Comparison of ENCODE assay signal across 10 mouse cellular contexts in genomic region chr3:108570813-108571212, GRCm38 (mm10). TPM values are rescaled to one million over a fixed set of nuclear protein-coding genes. Genes with fewer than 3 reads are reported as not detected.
A peak's percentile ranks its signal among the peaks of the same experiment; 100 is the strongest.
DNase-seq lines count a peak whose midpoint lies in the region; ATAC-seq and TF ChIP-seq lines count a peak whose summit lies in the region.
"Had no signal": no experiment of that assay in that cellular context is flagged by ENCODE, and none has a peak within 500 bp of the region (broad histone marks: within the 10 kb centered on the region; RNA-seq: fewer than 3 reads in every experiment).

No protein-coding gene starts in this region.

- ATAC-seq in erythroblast, adult 5-6 weeks (replicated peaks; ENCODE audit: low FRiP score, poor library complexity, severe bottlenecking), result no peak
- ATAC-seq in liver, embryonic 11.5 days (replicated peaks; ENCODE audit: low FRiP score), result no peak
- no peak; the same call in 1 of the 2 replicates for ATAC-seq in hindbrain, postnatal 0 days
- no peak for ATAC-seq in midbrain, embryonic 13.5 days

- no peak overlapping the region for H3K9ac ChIP-seq in liver, embryonic 11.5 days (ENCODE audit: low read depth, low read length)
- H3K9ac ChIP-seq in hindbrain, postnatal 0 days (replicated peaks; ENCODE audit: low read length), result no peak overlapping the region
- no peak overlapping the region for H3K9ac ChIP-seq in midbrain, embryonic 13.5 days (replicated peaks)

- no peaks in the 10 kb centered on the region for H3K9me3 ChIP-seq in erythroblast, embryonic 14.5 days (ENCODE audit: control insufficient read depth, low read length)
- no peaks in the 10 kb centered on the region for H3K9me3 ChIP-seq in liver, embryonic 11.5 days (ENCODE audit: control insufficient read depth, low read length)
- no peaks in the 10 kb centered on the region for H3K9me3 ChIP-seq in hindbrain, postnatal 0 days (ENCODE audit: low read length)
- H3K9me3 ChIP-seq in midbrain, embryonic 13.5 days, result no peaks in the 10 kb centered on the region

- no peaks in the 10 kb centered on the region for H3K36me3 ChIP-seq in erythroblast, embryonic 14.5 days (ENCODE audit: control insufficient read depth)
- H3K36me3 ChIP-seq in liver, embryonic 11.5 days (ENCODE audit: control insufficient read depth, insufficient read depth, low read length), result no peaks in the 10 kb centered on the region
- no peaks in the 10 kb centered on the region for H3K36me3 ChIP-seq in hindbrain, postnatal 0 days (ENCODE audit: insufficient read depth, low read length)
- H3K36me3 ChIP-seq in midbrain, embryonic 13.5 days, result no peaks in the 10 kb centered on the region

- no peak for TF ChIP-seq CTCF in hindbrain, postnatal 0 days (IDR thresholded peaks at IDR 0.05; ENCODE audit: low read depth)

- intact Hi-C loops in left cerebral cortex, postnatal 25 days (cut with DNase I), result no loop called here

- H3K27ac ChIP-seq in liver, embryonic 11.5 days (ENCODE audit: low read depth, low read length), result no peak overlapping the region
- H3K27ac ChIP-seq in hindbrain, postnatal 0 days, result no peak overlapping the region
- peak overlapping the region; percentile 55; the same call in 1 of the 2 replicates for H3K27ac ChIP-seq in midbrain, embryonic 13.5 days

- no peak for DNase-seq in liver, embryonic 11.5 days (ENCODE audit: low spot score)
- no peak for DNase-seq in liver
- DNase-seq in hindbrain, postnatal 0 days (ENCODE audit: low spot score), result no peak
- no peak for DNase-seq in left cerebral cortex, postnatal 25 days (ENCODE audit: low spot score in 2 of 2)
- no peak for DNase-seq in layer of hippocampus, postnatal 10 days (ENCODE audit: low spot score in 2 of 2)

- H3K4me1 ChIP-seq in erythroblast, embryonic 14.5 days (ENCODE audit: control insufficient read depth), result peaks cover 25% of the 10 kb centered on the region
- H3K4me1 ChIP-seq in liver, embryonic 11.5 days (replicated peaks; ENCODE audit: control insufficient read depth, insufficient read depth, low read length), result peaks cover 5% of the 10 kb centered on the region
- no peaks in the 10 kb centered on the region for H3K4me1 ChIP-seq in hindbrain, postnatal 0 days (ENCODE audit: insufficient read depth, low read length)
- peaks cover 43% of the 10 kb centered on the region for H3K4me1 ChIP-seq in midbrain, embryonic 13.5 days (replicated peaks)

- H3K27me3 ChIP-seq in erythroblast, embryonic 14.5 days (ENCODE audit: control insufficient read depth), result peaks cover 17% of the 10 kb centered on the region
- 0 out of 2 replicates have a peak, but pooled peaks cover 2% of the 10 kb centered on the region for H3K27me3 ChIP-seq in liver, embryonic 11.5 days (replicated peaks; ENCODE audit: control insufficient read depth, insufficient read depth, low read length)
- no peaks in the 10 kb centered on the region for H3K27me3 ChIP-seq in hindbrain, postnatal 0 days (ENCODE audit: insufficient read depth, low read length)
- H3K27me3 ChIP-seq in midbrain, embryonic 13.5 days, result no peaks in the 10 kb centered on the region

- H3K4me2 ChIP-seq in liver, embryonic 11.5 days, result peak overlapping the region; percentile 92
- H3K4me2 ChIP-seq in hindbrain, postnatal 0 days (ENCODE audit: low read depth, low read length), result peak overlapping the region; percentile 78
- H3K4me2 ChIP-seq in midbrain, embryonic 13.5 days (replicated peaks), result peak overlapping the region; percentile 70

- H3K4me3 ChIP-seq in erythroblast, embryonic 14.5 days (replicated peaks), result peak overlapping the region; percentile 93
- H3K4me3 ChIP-seq in liver, embryonic 11.5 days (ENCODE audit: low read depth, low read length), result peak overlapping the region; percentile 80
- H3K4me3 ChIP-seq in hindbrain, postnatal 0 days (ENCODE audit: low read length), result no peak overlapping the region
- peak overlapping the region; percentile 65; the same call in 1 of the 2 replicates for H3K4me3 ChIP-seq in midbrain, embryonic 13.5 days (replicated peaks)

- 83% methylated on average over 14 of the region's 14 CpGs for WGBS in liver, embryonic 11.5 days
- WGBS in hindbrain, postnatal 0 days, result 89% methylated on average over 14 of the region's 14 CpGs
- 87% methylated on average over 14 of the region's 14 CpGs for WGBS in midbrain, embryonic 13.5 days

RNA-seq across cellular contexts. Expression of gene Taf13, which starts 0.7 kb away (rescaled TPM):
- polyA plus RNA-seq in erythroblast, embryonic 14.5 days (2012), result 0.03 TPM in 1 of 2 replicates, not detected in the other
- 2.9 and 3.5 TPM in 2 replicates for total RNA-seq in erythroblast, adult 5-6 weeks (2015; ENCODE audit: low replicate concordance)
- 4.7 and 14.1 TPM in 2 replicates for total RNA-seq in erythroblast, adult 5-6 weeks (2017; ENCODE audit: low replicate concordance)
- polyA plus RNA-seq in liver, embryonic 11.5 days (2014; fragmentation: Nextera tagmentation; extraction: Ambion mirVana), result 21.7 and 23.2 TPM in 2 replicates
- 7.7 and 12.4 TPM in 2 replicates for total RNA-seq in hindbrain, postnatal 0 days (2014; rRNA removed)
- polyA plus RNA-seq in hindbrain, postnatal 0 days (2015; fragmentation: Nextera tagmentation; extraction: Ambion mirVana), result 38.9 and 46.7 TPM in 2 replicates
- 68.8 and 82.1 TPM in 2 replicates for polyA plus RNA-seq in midbrain, embryonic 13.5 days (2015; fragmentation: Nextera tagmentation; extraction: Ambion mirVana)
- total RNA-seq in left cerebral cortex, postnatal 25 days (2021), result 10 to 100 TPM; 34.9 to 35.4 TPM
- 10 to 100 TPM; 33.1 to 33.2 TPM for total RNA-seq in layer of hippocampus, postnatal 10 days (2021)

RNA-seq across cellular contexts. Expression of gene Tmem167b, which starts 8.5 kb away (rescaled TPM):
- polyA plus RNA-seq in erythroblast, embryonic 14.5 days (2012), result 0.21 and 0.23 TPM in 2 replicates
- total RNA-seq in erythroblast, adult 5-6 weeks (2015; ENCODE audit: low replicate concordance), result 3.8 and 4.8 TPM in 2 replicates
- 18.3 and 21.7 TPM in 2 replicates for total RNA-seq in erythroblast, adult 5-6 weeks (2017; ENCODE audit: low replicate concordance)
- polyA plus RNA-seq in liver, embryonic 11.5 days (2014; fragmentation: Nextera tagmentation; extraction: Ambion mirVana), result 23.0 and 27.7 TPM in 2 replicates
- 31.9 and 38.9 TPM in 2 replicates for total RNA-seq in hindbrain, postnatal 0 days (2014; rRNA removed)
- 38.9 and 41.4 TPM in 2 replicates for polyA plus RNA-seq in hindbrain, postnatal 0 days (2015; fragmentation: Nextera tagmentation; extraction: Ambion mirVana)
- polyA plus RNA-seq in midbrain, embryonic 13.5 days (2015; fragmentation: Nextera tagmentation; extraction: Ambion mirVana), result 66.4 and 67.6 TPM in 2 replicates
- total RNA-seq in left cerebral cortex, postnatal 25 days (2021), result 10 to 100 TPM; 42.5 to 44.7 TPM
- total RNA-seq in layer of hippocampus, postnatal 10 days (2021), result 10 to 100 TPM; 43.3 to 43.8 TPM

RNA-seq across cellular contexts. Expression of gene Wdr47, which starts 20.3 kb away (rescaled TPM):
- 0.09 and 0.11 TPM in 2 replicates for polyA plus RNA-seq in erythroblast, embryonic 14.5 days (2012)
- total RNA-seq in erythroblast, adult 5-6 weeks (2015; ENCODE audit: low replicate concordance), result 2.5 and 3.3 TPM in 2 replicates
- total RNA-seq in erythroblast, adult 5-6 weeks (2017; ENCODE audit: low replicate concordance), result 2.0 and 2.6 TPM in 2 replicates
- 3.8 and 4.5 TPM in 2 replicates for polyA plus RNA-seq in liver, embryonic 11.5 days (2014; fragmentation: Nextera tagmentation; extraction: Ambion mirVana)
- total RNA-seq in hindbrain, postnatal 0 days (2014; rRNA removed), result 64.7 and 65.9 TPM in 2 replicates
- 65.9 and 70.5 TPM in 2 replicates for polyA plus RNA-seq in hindbrain, postnatal 0 days (2015; fragmentation: Nextera tagmentation; extraction: Ambion mirVana)
- 95.9 and 98.5 TPM in 2 replicates for polyA plus RNA-seq in midbrain, embryonic 13.5 days (2015; fragmentation: Nextera tagmentation; extraction: Ambion mirVana)
- total RNA-seq in left cerebral cortex, postnatal 25 days (2021), result 100 to 1,000 TPM; 127 to 137 TPM
- total RNA-seq in layer of hippocampus, postnatal 10 days (2021), result 100 to 1,000 TPM; 130 to 141 TPM

RNA-seq across cellular contexts. Expression of gene 5330417C22Rik, which starts 34.5 kb away (rescaled TPM):
- 0.01 TPM in 1 of 2 replicates, not detected in the other for polyA plus RNA-seq in erythroblast, embryonic 14.5 days (2012)
- not detected in 2 replicates for total RNA-seq in erythroblast, adult 5-6 weeks (2015; ENCODE audit: low replicate concordance)
- not detected in 2 replicates for total RNA-seq in erythroblast, adult 5-6 weeks (2017; ENCODE audit: low replicate concordance)
- 0.10 and 0.23 TPM in 2 replicates for polyA plus RNA-seq in liver, embryonic 11.5 days (2014; fragmentation: Nextera tagmentation; extraction: Ambion mirVana)
- 10.2 and 10.7 TPM in 2 replicates for total RNA-seq in hindbrain, postnatal 0 days (2014; rRNA removed)
- 13.5 and 17.3 TPM in 2 replicates for polyA plus RNA-seq in hindbrain, postnatal 0 days (2015; fragmentation: Nextera tagmentation; extraction: Ambion mirVana)
- 7.5 and 9.8 TPM in 2 replicates for polyA plus RNA-seq in midbrain, embryonic 13.5 days (2015; fragmentation: Nextera tagmentation; extraction: Ambion mirVana)
- 10 to 100 TPM; 28.2 to 36.0 TPM for total RNA-seq in left cerebral cortex, postnatal 25 days (2021)
- total RNA-seq in layer of hippocampus, postnatal 10 days (2021), result 10 to 100 TPM; 16.8 to 22.0 TPM

RNA-seq across cellular contexts. Expression of gene 1700013F07Rik, which starts 36.9 kb away (rescaled TPM):
- not detected in 2 replicates for polyA plus RNA-seq in erythroblast, embryonic 14.5 days (2012)
- total RNA-seq in erythroblast, adult 5-6 weeks (2015; ENCODE audit: low replicate concordance), result not detected in 2 replicates
- not detected in 2 replicates for total RNA-seq in erythroblast, adult 5-6 weeks (2017; ENCODE audit: low replicate concordance)
- not detected in 2 replicates for polyA plus RNA-seq in liver, embryonic 11.5 days (2014; fragmentation: Nextera tagmentation; extraction: Ambion mirVana)
- total RNA-seq in hindbrain, postnatal 0 days (2014; rRNA removed), result 1.3 and 6.7 TPM in 2 replicates
- polyA plus RNA-seq in hindbrain, postnatal 0 days (2015; fragmentation: Nextera tagmentation; extraction: Ambion mirVana), result 3.1 and 3.2 TPM in 2 replicates
- 0.58 and 1.3 TPM in 2 replicates for polyA plus RNA-seq in midbrain, embryonic 13.5 days (2015; fragmentation: Nextera tagmentation; extraction: Ambion mirVana)
- 1 to 10 TPM in 1 of 2 experiments, under 1 TPM in 1; 0.92 to 1.6 TPM for total RNA-seq in left cerebral cortex, postnatal 25 days (2021)
- total RNA-seq in layer of hippocampus, postnatal 10 days (2021), result 1 to 10 TPM; 2.1 to 2.7 TPM
- total RNA-seq: common myeloid progenitor, adult 5-6 weeks; gastrocnemius, postnatal 36 days had no signal

Comparison
In these comparisons a context has a peak if more than half of its experiments do, and no peak if none do; other contexts are left out.
1. RNA of gene Wdr47, which starts 20.3 kb away (total RNA-seq): 130 to 141 TPM in layer of hippocampus, postnatal 10 days, 127 to 137 TPM in left cerebral cortex, postnatal 25 days and 64.7 to 65.9 TPM in hindbrain, postnatal 0 days; 2.0 to 3.3 TPM in erythroblast, adult 5-6 weeks; every median in the first group is over 10 times any median in the second.
2. Peak in every context shown above with its lines, with median percentiles within 50 percentile points of each other: H3K4me2 ChIP-seq.